8 mouse cellular contexts compared by ENCODE assay signal in the genomic region with DNA sequence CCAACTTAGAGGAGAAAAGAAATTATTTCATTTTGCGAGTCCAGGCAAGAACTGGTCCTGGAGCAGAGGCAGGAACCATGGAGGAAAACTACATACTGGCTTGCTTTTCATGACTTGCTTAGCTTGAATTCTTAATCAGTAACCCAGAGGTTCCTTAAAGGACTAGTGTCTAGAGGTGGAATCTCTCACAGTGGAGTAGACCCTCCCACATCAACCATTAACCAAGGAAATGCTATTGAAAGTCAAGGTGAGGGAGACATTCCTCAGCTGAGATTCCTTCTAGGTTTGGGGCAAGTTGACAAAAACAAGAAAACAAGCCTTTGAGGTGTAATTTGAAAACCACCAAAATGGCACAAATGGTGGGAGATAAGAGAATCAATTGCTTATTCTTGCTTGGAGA. TPM values are rescaled to one million over a fixed set of nuclear protein-coding genes. Genes with fewer than 3 reads are reported as not detected.
DNase-seq lines count a peak whose midpoint lies in the region; ATAC-seq and TF ChIP-seq lines count a peak whose summit lies in the region.

TSS of gene Scp2 (minus strand) at position 119 of the 400 bp plus-strand sequence.

- H3ac ChIP-seq in myocyte (ENCODE audit: control insufficient read depth, insufficient read length): no peak within 1 kb of the TSS

- 95% methylated on average over 1 of the region's 1 CpGs for WGBS in thymus, adult 2 months

- no peaks in the 10 kb centered on the region for H3K4me1 ChIP-seq in thymus, adult 2 months (replicated peaks; ENCODE audit: control insufficient read depth, insufficient read depth, low read length)

- intact Hi-C loops in heart, postnatal 25 days (cut with DNase I): no loop called here
- intact Hi-C loops in left cerebral cortex, postnatal 25 days (cut with DNase I): no loop called here

- no peak within 1 kb of the TSS for H3K4me3 ChIP-seq in thymus, adult 2 months (ENCODE audit: control insufficient read depth, insufficient read depth, low read length)
- H3K4me3 ChIP-seq in myocyte: no peak within 1 kb of the TSS

- no peaks in the 10 kb centered on the region for H3K36me3 ChIP-seq in thymus, adult 2 months (ENCODE audit: control insufficient read depth, insufficient read depth, low read length)
- H3K36me3 ChIP-seq in myocyte (ENCODE audit: control insufficient read depth, insufficient read depth): no peaks in the 10 kb centered on the region

- TF ChIP-seq CTCF in thymus, adult 2 months (IDR thresholded peaks at IDR 0.05; ENCODE audit: borderline replicate concordance, control insufficient read depth, extremely low read depth, insufficient read depth, low read length, poor library complexity): no peak

- H3K4me2 ChIP-seq in myocyte (ENCODE audit: low read depth): no peak within 1 kb of the TSS

- no peak within 1 kb of the TSS for H3K27ac ChIP-seq in thymus, adult 2 months (ENCODE audit: control insufficient read depth, insufficient read depth, low read length)

- no peaks in the 10 kb centered on the region for H3K27me3 ChIP-seq in thymus, adult 2 months (ENCODE audit: control insufficient read depth, insufficient read depth, low read length)
- H3K27me3 ChIP-seq in myocyte (ENCODE audit: control insufficient read depth, insufficient read depth, insufficient read length): no peaks in the 10 kb centered on the region

- H3K79me2 ChIP-seq in myocyte (ENCODE audit: control insufficient read depth, insufficient read depth): no peaks in the 10 kb centered on the region

- ATAC-seq in erythroid progenitor cell, adult 5-6 weeks (replicated peaks; ENCODE audit: low FRiP score, poor library complexity, severe bottlenecking): no peak

- DNase-seq in thymus, adult 2 months: no peak
- no peak for DNase-seq in thymus, postnatal 14 days
- no peak for DNase-seq in heart, postnatal 25 days (ENCODE audit: low spot score)
- no peak for DNase-seq in left cerebral cortex, postnatal 25 days (ENCODE audit: low spot score in 2 of 2)
- no peak for DNase-seq in frontal cortex, postnatal 36 days (ENCODE audit: low spot score in 2 of 2)
- no peak for DNase-seq in frontal cortex, postnatal 14 days (ENCODE audit: low spot score in 2 of 2)

- no peak for TF ChIP-seq POLR2A in thymus, adult 2 months (IDR thresholded peaks at IDR 0.05; ENCODE audit: control insufficient read depth, extremely low read depth, insufficient read depth, low read length, poor library complexity)
- TF ChIP-seq POLR2A in myocyte (IDR thresholded peaks at IDR 0.05; ENCODE audit: insufficient read length, low read depth): no peak

TF ChIP-seq in myocyte, 11 proteins besides CTCF, POLR2A, EP300 and RAD21:
- TF ChIP-seq TCF3 (IDR thresholded peaks at IDR 0.05; ENCODE audit: insufficient read length, low read depth) (no peak), MYOD1 (IDR thresholded peaks at IDR 0.05; ENCODE audit: control insufficient read depth in 1 of 3, insufficient read length in 2 of 3, low read depth in 2 of 3) (no peak), TCF12 (IDR thresholded peaks at IDR 0.05; ENCODE audit: insufficient read depth, poor library complexity, severe bottlenecking) (no peak), MYOG (IDR thresholded peaks at IDR 0.05; ENCODE audit: control insufficient read depth in 1 of 3, insufficient read depth in 1 of 3, insufficient read length in 2 of 3, low read depth in 2 of 3) (no peak), REST (IDR thresholded peaks at IDR 0.05; ENCODE audit: insufficient read depth, insufficient read length) (no peak), USF1 (IDR thresholded peaks at IDR 0.05; ENCODE audit: low read depth) (no peak), MAX (IDR thresholded peaks at IDR 0.05; ENCODE audit: low read depth) (no peak), SRF (IDR thresholded peaks at IDR 0.05; ENCODE audit: control insufficient read depth, insufficient read length, low read depth) (no peak), CEBPB (IDR thresholded peaks at IDR 0.05; ENCODE audit: insufficient read depth, poor library complexity, severe bottlenecking) (no peak), E2F4 (IDR thresholded peaks at IDR 0.05; ENCODE audit: insufficient read depth) (no peak), POLR2AphosphoS2 (IDR thresholded peaks at IDR 0.05; ENCODE audit: insufficient read length, low read depth) (no peak)
TF ChIP-seq in myocyte: peak in this region for 0.

RNA-seq across cellular contexts. Expression of gene Scp2, which starts in this region (rescaled TPM):
- polyA plus RNA-seq in thymus, adult 2 months (2012; rRNA removed): 92.7 and 103 TPM in 2 replicates
- 71.3 and 122 TPM in 2 replicates for total RNA-seq in erythroid progenitor cell, adult 5-6 weeks (2015; ENCODE audit: low replicate concordance)
- 52.6 and 102 TPM in 2 replicates for total RNA-seq in erythroid progenitor cell, adult 5-6 weeks (2017; ENCODE audit: low replicate concordance)
- total RNA-seq in heart, postnatal 25 days (2021): 100 to 1,000 TPM; 279 to 298 TPM
- 100 to 1,000 TPM; 101 to 105 TPM for total RNA-seq in left cerebral cortex, postnatal 25 days (2021)
- polyA plus RNA-seq in myocyte (2012; fragmentation: generic; extraction: Trizol): 79.8 TPM
